Mouse (Mus musculus) thymus, adult 2 months (tissue): ENCODE results near the gene Akap13.

Source experiments
- CTCF ChIP-seq: fragments of 200-500 bp; IDR thresholded peaks from 2 replicates; pipeline ENCODE4 v1.5.1; 2012; ENCODE audit warnings: mild to moderate bottlenecking, control low read depth, low read length, moderate library complexity, borderline replicate concordance; ENCODE audit not compliant: control insufficient read depth, poor library complexity, insufficient read depth; ENCODE audit errors: extremely low read depth
- POLR2A ChIP-seq: fragments of 200-500 bp; IDR thresholded peaks from 2 replicates; pipeline ENCODE4 v1.6.1; 2012; ENCODE audit warnings: mild to moderate bottlenecking, low read length, control low read depth, moderate library complexity; ENCODE audit not compliant: control insufficient read depth, poor library complexity, insufficient read depth; ENCODE audit errors: extremely low read depth

GRCm38 (mm10) chr7:75539168-75539567, 83.8 kb downstream of the Akap13 start:
- TF ChIP-seq POLR2A (no peak), CTCF (no peak)
